Mouse (Mus musculus): ENCODE data around the gene Mrpl34.
"Not testable (repeated sequence)": the region's sequence is repeated elsewhere in the genome, so short reads cannot be mapped to it uniquely, and the experiment has no call there.

Mrpl34 gene

DNA sequence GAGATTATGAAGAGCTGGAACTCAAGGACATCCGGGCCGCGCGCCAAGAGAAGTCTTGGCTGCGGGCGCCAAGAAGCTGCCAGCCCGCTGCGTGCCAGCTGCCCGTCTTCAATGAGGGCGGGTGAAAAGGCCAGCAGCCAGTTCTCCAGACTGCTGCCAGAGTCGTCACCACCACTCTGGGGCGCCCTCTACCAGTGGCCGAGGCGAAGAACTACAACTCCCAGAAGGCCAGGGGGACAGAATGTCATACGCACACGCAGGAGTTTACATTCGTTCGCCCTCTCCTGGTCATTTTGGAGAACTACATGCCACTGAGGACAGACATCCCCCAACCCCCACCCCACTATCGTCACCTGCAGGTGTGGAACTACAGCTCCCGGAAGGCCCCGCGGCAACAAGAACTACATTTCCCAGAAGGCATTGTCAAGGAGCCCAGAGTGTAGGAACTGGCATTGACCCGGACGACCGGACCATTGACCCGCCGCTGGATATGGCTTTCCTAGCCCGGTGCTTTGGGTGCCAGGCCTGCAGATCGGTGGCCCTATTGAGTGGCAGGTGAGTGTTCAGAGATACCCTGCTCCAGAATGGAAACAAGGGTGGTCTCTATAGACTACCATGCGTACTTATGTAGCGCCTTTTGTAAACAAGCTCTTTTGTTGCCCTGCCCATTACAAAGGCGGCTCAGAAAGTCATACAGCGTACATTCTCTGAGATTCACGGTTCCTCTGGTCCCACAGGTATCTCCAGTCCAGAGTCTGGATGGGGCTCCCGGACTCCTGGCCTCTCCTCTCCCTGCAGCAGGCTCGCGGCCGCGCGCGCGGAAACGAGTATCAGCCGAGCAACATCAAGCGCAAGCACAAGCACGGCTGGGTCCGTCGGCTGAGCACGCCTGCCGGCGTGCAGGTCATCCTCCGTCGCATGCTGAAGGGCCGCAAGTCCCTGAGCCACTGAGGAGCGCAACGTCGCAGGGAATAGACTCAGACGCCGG lies at the start of gene Mrpl34:
Gene Mrpl34, plus strand, starts transcription at position 447 of the 988 bp plus-strand sequence.
- DNase-seq (ENCODE audit: low read depth, low spot score), result peak; percentile 100

DNA sequence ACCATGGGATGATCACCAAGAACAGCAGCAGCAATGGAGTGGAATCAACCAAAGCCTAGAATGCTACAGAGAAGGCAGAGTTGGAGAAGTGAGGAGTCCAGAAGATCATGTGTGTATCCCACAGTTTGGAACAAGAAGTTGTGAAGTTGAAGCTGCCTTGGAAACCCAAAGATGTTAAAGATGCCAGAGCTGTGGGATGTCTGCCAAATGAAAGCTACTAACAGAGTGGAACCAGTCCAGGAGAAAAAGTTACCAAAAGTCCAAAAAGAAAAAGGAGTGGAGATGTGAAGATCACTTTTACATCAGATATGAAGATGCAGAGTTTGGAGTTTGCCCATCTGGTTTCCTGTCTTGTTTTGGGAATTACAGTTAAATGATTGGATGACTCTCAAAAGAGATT lies 42.6 kb upstream of the Mrpl34 start:
- no peak for DNase-seq (ENCODE audit: low read depth, low spot score)

DNA sequence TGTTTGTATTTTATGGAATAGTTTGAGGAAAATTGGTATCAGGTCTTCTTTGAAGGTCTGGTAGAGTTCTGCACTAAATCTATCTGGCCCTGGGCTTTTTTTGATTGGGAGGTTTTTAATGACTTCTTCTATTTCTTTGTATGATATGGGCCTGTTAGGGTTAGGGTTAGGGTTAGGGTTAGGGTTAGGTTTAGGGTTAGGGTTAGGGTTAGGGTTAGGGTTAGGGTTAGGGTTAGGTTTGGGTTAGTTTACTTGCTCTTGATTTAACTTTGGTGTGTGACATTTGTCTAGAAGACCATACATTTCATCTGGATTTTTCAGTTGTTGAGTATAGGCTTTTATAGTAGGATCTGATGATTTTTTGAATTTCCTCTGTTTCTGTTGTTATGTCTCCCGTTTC lies 31.8 kb upstream of the Mrpl34 start:
- not testable (repeated sequence) for DNase-seq (ENCODE audit: low read depth, low spot score)

DNA sequence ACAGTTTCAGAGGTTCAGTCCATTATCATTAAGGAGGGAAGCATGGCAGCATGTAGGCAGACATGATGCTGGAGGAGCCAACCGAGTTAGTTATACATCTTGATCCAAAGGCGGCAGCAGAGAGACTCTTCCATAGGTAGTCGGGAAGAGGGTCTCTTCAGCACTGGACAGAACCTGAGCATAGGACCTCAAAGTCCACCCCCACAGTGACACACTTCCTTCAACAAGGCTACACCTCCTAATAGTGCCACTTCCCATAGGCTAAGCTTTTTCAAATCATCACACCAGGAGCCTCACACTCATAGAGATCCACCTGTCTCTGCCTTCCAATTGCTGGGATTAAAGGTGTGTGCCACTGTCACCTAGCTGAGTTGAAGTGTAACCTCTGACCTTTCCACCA lies 27.7 kb upstream of the Mrpl34 start:
- no peak for DNase-seq (ENCODE audit: low read depth, low spot score)

DNA sequence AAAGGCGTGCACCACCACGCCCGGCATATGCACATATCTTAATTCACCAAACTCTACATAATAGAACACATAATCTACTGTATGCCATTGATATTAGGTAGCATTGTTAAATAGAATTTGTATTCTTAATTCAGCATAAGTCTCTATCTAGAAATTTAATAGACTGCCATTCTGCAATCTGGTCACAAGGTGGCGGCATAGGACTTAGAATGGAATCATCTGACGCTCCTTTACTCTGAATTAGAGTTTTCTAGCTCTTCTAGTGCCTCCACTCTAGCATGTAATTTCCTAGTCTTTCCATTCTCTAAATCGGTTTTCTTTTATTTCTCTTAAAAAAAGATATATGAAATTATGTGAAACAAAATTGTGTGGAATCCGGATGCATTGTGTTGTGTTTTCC lies 23.4 kb upstream of the Mrpl34 start:
- DNase-seq (ENCODE audit: low read depth, low spot score), result peak; percentile 38

DNA sequence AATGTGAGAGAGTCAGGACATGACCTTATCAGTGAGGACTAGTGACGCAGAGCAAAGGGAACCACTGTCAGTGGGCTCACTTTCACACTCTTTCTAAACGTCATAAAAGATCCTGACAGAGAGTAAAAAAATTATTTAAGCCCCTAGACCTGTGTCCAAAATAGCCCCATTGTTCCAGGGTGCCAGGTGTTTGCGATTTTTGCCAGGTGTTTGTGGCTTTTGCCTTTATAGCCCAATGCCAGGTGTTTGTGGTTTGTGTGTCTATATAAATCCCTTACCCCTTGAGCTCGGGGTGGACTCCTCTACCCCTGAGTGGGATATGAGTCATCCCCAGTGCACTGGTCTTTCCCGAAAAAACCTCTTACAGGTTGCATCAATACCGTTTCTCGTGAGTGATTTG lies 19.7 kb upstream of the Mrpl34 start:
- DNase-seq (ENCODE audit: low read depth, low spot score), result no peak

DNA sequence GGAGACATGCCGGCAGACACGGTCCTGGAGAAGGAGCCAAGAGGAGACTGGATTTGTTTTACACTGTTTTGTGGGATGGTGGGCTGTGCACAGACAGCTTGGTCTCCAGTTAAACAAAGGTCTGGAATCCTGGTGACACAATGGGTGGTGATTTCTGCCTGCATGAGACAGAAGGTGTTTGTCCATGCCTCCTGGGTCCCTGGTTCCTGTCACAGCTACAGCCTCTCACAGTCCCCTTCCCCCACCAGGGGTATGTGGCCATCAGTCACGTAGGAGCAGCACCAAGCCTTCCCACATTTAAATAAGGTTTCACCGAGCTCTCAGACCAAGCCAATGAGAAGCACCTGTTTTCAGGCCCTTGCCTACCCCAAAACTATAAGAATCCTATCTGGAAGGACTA lies 13.4 kb upstream of the Mrpl34 start:
- DNase-seq (ENCODE audit: low read depth, low spot score), result no peak

DNA sequence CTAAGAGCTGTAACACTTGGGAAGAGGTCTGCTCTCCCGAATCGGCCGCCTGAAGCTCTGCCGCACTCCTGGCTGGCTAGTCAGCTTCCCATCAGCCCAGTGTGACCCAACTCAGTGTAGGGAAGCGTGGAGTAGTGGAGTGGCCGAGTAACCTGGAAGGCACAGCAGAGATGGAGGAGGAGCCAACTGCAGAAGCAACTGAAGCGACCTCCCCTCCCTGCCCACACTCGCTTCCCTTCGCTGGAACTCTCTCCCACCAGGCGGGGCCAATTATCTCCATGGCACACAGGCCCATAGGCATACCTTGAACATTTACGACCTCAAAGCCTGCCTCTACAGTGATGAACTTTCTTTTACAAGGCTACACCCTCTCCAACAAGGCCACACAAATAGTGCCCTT lies 13.0 kb upstream of the Mrpl34 start:
- no peak for DNase-seq (ENCODE audit: low read depth, low spot score)

DNA sequence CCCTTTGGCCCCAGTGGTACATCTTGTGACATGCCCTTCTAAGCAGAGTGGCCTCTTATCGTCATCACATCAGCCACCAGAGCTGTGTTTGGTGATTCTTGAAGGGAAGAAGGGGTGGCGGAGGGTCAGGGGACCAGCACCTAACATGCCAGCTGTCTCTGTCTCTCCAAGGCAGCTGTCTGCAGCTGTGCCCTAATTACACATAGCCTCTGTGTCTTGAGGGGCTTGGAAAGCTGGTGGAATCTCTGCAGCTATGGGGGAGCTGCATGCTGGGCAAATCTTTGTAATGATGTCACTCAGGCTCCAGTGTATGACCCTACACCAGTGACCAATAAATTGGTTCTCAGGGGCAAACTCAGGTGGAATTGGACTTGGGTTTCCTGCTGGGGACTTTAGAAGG lies 12.1 kb upstream of the Mrpl34 start:
- no peak for DNase-seq (ENCODE audit: low read depth, low spot score)

DNA sequence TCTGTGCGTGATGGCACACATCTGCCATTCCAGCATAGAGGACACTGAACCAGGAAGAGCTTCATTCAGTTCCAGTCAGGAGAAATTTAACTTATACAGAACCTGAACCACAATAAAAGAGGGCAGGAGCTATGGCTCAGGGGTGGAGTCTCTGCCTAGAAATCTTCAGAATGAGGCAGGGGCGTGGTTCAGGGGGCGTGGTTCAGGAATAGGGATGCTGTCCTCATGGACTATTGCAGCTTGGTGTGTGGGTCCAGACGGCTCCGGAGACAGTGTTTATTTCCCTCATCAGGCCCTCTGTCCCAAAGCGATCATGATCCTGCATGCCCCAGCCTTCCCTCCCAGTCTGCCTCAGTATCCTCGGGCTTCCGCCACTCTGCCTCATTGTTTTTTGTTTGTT lies 10.1 kb upstream of the Mrpl34 start:
- DNase-seq (ENCODE audit: low read depth, low spot score), result no peak

DNA sequence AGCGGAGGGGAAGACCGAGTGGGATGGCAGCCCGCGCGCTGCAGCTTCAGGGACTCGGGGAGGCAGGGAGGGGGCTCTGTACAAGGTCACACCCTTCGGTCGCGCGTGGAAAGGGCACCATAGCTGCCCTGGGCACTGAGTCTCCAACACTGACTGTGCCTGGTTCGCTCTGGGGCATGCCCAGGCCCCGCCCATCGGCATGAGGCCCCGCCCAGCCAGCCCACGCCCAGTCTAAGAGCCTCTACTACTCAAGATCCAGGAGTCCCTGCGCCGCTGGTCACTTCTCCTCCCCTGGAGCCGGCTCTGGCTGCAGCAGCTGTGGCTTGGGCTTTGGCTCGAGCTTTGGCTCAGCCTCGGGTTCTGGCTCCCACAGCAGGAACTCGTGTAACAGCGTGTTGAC lies 7.9 kb upstream of the Mrpl34 start:
- DNase-seq (ENCODE audit: low read depth, low spot score), result no peak

DNA sequence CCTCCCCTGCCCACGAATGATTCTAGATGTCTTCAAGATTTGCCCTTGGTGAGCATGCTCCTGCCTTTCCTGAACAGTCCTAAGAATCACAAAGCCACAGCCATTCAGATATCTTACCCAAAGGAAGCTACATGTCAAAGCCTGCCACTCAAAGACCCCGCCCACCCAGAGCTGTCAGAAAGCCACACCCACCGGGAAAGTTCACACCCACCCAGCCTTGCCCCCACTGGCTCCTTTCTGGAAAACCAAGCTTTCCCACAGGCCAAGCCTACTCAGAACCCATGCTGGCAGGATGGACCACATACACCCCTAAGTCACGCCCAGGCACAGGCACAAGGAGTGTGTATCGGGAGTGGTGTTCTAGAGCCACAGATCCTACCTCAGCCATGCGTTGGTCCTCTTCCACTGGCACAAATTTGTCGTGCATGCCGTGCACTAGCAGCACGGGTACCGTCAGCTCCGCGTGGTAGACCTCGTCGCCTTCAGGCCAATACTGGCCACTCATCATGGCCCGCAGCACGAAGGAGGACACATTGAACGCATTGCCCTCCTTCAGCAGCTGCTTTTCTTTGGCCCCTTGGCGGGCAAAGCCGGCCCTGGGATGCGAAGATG lies 7.0 kb upstream of the Mrpl34 start:
- no peak for DNase-seq (ENCODE audit: low read depth, low spot score)

DNA sequence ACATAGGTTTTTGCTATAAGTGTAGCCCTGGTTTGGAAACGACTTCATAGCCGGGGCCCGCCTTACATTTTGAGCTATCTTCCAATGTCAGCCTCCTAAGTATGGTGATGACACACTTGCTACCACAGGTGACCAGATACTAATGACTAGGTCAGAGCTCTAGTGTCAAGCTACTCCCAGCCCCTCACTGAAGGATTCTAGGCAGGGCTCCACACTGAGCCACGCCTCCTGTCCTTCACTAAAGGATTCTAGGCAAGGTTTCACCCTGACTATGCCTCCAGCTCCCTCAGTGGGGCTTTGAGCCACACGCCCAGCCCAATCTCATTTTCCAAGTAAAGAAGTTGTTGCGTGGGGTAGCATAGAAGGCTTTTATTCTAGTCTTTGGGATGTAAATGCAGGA lies 4.0 kb upstream of the Mrpl34 start:
- DNase-seq (ENCODE audit: low read depth, low spot score), result no peak

DNA sequence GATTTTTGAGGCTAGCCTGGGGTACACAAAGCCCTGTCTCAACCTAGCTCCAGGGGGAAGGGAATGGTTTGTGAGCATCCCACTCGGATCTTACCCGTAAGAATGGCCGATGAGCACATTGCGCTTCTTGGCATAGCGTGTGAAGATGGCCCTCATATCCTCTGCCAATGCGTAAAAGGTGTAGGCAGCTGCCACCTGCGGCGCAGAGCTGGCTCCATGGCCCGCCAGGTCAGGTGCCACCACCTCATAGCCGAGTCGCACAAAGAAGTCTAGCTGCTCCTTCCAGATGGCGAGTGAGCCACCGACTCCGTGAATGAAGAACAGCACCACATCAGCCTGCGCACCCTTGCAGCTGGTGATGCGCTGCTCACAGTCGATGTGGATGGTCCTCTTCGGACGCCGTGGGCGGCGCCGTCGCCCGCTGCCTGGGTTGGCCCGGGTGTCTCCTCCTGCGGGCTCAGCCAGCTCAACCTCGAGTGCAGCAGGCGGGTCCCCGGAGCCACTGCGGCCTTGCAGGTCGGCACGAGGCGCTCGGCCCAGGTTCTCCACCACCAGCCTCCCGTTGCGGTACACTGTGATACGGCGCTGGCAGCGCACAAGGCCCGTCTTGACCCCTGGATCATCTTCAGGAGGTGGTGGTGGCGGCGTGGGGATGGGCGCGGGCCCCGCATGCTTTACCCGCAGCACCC lies 3.5 kb upstream of the Mrpl34 start:
- DNase-seq (ENCODE audit: low read depth, low spot score), result no peak

DNA sequence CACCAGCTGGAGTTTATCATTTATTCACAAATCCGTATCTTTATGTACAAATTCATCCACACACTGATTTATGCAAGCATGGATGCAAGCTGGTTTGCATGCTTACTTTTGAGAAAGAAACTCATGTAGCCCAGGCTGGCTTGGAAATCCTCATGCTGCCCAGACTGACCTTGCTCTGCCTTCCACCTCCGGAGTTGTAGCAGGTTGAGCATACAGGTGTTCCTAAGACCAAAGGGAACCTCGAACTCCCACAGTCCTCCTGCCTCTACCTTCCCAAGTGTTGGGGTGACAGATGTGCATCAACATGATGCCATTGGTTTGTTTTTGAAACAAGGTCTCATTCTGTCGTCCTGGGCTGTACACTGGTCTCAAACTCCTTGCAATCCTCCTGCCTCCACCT lies 2.6 kb upstream of the Mrpl34 start:
- DNase-seq (ENCODE audit: low read depth, low spot score), result no peak

DNA sequence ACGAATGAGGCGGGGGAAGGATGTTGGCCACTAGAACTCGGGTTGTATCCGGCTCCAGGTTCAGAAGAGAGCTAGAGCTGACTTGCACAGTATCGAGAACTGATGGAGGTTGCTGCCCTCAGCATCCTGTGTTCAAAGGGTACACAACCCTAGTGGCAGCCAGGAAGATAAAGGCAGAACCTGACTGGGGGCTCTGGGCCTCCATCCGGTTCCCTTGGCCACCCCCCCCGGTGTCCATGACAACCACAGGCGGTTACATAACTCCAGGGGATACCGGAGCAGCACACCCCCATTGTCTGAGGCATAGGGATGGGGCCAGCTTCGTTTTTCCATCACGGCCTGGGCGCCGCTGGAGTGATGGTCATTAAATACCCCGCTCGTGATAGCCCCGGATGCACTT lies 2.0 kb upstream of the Mrpl34 start:
- no peak for DNase-seq (ENCODE audit: low read depth, low spot score)

DNA sequence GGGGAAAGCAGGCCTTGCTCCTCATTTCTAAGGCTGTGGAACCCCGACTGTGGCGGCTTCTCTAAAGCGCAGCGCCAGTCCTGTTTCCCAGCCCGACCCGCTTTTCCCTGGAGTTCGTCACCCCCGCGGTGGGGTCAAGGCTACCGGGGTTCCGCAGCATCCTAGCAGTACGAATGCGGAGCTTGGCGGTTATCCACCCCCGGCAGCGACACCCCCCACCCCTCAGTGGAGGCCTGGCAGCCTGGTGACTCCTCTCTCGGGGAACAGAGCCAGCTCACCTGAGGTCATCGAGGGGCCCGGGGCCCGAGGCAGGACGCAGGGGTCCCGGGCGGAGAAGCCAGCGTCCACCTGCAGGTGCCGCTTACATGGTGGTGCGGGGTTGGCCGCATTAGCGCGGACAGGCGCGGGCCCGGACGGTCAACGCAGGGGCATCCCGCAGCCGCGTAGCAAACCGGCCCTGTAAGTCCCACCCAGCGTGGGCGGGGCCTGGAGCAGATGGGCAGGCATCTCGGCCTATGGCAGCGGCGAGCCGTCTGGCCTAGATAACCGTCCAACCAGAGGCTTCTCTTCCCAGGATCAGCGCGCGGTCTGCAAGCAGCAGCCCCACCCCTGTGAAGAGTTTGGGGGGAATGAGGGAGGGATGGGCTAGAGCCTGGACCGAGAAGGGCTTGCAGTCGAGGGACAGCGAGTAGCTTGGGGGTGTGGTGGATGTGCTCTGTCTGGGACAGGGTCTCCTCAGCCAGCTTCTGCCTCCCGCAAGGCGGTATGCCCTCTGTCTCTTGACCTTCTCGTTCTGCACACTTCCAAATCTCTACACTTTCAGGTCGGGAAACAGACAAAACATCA lies 1.3 kb upstream of the Mrpl34 start, which contains the start of gene Abhd8:
Gene Abhd8, minus strand, starts transcription at position 468 of the 846 bp plus-strand sequence.
- DNase-seq (ENCODE audit: low read depth, low spot score), result peak; percentile 94

DNA sequence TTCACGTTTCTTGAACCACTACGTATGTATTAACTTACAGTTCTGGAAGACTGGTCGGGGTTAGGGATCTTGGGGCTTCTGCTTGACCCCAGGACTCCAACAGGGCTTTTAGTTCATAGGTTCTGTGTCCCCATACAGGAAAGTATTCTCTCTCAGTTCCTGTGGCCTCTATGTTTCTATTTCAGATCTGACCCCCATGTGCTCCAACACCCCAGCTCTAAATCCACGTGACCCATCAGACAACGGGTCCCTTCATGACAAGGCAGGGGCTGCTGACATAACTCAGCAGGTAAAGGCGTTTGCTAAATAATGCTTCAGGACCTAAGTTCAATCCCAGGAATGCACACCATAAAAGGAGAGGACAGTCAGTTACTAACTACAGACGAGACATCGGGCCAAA lies 974 bp downstream of the Mrpl34 start:
- no peak for DNase-seq (ENCODE audit: low read depth, low spot score)

DNA sequence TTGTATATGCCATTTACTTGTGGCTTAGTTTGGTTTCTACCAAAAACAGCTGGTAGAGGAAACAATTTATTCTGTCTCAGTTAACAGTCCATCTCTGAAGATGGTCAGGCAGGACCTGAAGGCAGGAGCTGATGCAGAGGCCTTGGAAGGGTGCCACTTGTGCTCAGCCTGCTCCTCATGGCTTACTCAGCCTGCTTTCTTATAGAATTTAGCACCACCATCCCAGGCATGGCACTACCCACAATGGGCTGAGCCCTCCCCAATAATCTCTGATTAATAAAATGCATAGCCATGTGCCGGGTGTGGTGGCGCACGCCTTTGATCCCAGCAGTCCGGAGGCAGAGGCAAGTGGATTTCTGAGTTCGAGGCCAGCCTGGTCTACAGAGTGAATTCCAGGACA lies 1.4 kb downstream of the Mrpl34 start:
- no peak for DNase-seq (ENCODE audit: low read depth, low spot score)

DNA sequence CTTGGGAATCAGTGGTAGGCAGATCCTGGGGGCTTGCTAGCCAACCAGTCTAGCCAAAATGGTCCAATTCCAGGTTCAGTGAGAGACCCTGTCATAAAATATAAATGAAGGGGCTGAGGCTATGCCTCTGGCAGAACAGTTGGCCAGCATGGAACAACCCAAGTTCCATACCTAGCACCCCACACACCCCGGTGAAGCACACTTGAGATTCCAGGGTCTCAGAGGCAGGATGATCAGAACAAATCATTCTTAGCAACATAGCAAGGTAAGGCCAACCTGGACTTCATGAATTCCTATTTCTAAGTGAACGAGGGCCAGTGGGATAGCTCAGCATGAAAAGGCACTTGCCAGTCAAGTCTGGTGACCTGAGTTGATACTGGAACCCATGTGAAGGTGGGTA lies 2.4 kb downstream of the Mrpl34 start:
- DNase-seq (ENCODE audit: low read depth, low spot score), result no peak

DNA sequence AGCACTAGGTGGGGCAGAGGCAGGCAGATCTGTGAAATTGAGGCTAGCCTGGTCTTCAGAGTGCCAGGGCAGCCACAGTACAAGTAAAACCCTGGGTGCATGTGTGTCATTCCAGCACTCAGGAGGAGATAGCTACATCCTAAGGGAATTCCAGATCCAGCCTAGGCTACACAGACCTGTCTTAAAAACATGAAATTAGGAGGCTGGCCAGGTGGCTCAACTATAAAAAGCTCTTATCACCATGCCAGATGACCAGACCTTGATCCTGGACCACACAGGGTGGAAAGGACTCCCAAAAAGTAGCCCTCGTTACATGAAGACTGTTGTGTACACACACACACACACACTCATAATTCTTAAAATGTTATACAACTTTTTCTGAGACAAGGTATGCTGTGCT lies 3.2 kb downstream of the Mrpl34 start:
- DNase-seq (ENCODE audit: low read depth, low spot score), result no peak

DNA sequence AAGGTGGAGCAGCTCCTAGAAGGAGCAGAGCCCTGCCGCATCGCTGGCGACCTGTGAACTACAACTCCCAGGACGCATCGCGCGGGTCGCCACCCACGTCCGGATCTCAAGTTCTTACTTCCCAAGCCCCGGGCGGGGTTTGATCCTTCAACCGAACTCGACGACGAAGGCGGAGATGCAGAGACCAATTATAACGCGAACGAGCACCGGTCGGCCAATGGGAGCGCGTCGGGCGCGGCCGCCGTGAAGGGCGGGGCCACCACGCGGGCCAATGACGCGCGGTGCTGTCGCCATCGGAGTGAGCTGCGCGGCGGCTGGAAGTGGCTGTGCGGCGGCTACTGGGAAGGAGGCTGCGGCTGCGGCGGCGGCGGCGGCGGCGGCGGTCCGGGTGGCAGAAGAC lies 4.2 kb downstream of the Mrpl34 start, which contains the start of gene Dda1:
Gene Dda1, plus strand, starts transcription at position 284 of the 400 bp plus-strand sequence.
- peak; percentile 97 for DNase-seq (ENCODE audit: low read depth, low spot score)
